Mouse (Mus musculus) urinary bladder, postnatal 25 days (tissue): Measurements from ENCODE around the gene Calml4.

ENCODE experiments used
- DNase-seq: peaks from one replicate; pipeline ENCODE4 v3.0.0; 2022; ENCODE audit warnings: low spot score

The Calml4 gene

DNA sequence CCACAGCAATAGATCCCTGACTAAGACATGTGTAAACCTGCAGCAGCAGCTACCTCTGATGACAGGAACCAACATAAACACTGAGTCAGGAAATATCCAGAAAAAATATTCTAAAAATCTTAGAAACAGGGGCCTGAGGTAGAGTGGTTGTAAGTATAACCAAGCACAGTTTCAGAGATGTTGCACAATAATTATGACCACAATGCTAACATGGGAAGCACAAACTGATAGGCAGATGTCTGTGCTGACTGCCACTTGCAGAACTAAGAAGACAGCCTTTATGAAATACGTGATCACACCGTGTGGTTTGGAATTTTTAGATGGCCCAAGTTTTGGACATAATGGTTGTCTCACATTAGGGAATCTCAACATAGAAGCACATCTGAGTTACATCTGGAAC lies 46.0 kb downstream of the Calml4 start:
- DNase-seq: no peak

DNA sequence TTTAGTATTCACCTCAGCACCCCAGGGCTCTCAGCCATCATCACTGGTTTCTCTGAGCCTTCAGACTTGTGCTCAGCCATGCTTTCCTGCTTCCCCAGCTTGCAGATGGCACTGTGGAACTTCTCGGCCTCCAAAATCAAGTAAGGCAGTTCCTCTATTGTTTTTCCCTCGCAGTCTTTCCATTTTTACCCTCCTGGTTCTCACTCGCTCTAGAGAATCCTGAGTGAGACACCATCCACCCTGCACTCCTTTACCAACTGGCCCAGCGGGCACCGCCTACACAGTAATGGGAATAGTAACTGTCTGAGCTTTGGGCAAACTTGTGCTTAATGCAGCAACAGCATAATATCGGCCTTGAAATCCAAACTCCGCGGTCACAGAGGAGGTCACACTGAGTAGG lies 47.2 kb downstream of the Calml4 start:
- no peak for DNase-seq

DNA sequence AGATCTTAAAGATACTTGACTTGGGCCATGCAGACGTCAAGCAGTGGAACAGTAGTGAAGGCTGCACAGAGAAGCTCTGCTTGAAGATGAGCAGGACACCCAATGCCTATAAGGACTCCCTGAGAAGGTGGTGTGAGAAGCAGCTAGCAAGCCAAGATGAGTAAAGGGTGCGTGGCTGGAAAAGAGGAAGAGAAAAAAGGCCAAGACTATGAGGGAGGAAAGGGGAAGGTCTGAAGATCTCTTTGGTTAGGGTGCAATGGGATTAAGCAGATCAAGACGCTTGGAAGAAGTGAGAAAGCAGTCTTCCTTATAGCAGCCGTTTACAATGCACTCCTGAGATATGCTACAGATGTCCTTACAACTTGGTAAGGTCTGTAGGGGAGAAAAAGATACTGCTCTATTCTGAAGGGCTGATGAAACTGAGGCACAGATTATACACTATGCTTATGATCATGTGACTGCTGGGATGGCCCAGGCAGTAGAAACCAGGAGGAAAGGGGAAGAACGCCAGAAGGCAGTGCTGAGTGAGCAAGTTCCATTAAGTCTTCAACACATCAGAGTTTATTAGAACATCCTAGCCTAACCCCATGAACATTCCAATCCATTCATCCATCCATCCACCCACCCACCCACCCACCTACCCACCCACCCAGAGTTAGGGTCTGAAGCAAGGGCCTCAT lies 55.6 kb downstream of the Calml4 start:
- DNase-seq: no peak

DNA sequence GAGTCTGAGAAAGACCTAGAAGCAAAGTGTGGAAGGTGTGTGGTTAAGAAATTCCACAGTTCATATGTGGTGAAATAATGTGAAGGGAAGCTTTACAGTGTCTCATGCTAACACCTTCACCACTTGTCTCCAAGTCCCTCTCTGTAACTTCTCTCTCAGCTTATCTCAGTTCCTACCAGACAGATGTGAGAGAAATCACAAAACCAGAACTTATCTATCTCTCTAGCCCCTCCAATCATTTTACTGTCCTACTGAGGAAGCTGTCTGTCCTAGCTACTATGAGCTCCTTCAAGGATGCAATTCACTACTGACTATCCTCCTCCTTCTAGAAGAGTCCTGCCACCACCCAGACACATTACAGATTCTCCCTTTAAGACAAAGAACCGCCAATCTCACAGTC lies 59.2 kb downstream of the Calml4 start:
- no peak for DNase-seq

DNA sequence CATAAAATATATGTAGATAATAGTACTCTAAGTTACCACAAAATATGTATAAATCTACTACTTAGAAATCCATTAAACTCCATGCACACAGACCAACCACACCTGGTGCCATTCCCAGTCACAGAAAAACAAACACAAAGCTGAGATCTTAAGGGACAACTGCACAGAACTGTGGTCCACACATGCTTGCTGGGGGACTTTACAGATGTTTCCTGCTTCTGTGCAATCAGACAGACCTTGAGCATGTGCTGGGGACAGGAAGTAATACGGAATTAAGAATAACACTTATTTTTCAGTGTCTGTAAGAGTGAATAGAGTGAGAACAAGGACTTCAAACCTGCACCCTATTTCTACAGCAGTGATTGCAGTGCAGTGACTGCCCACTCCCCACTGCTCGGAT lies 63.0 kb downstream of the Calml4 start:
- DNase-seq: no peak

DNA sequence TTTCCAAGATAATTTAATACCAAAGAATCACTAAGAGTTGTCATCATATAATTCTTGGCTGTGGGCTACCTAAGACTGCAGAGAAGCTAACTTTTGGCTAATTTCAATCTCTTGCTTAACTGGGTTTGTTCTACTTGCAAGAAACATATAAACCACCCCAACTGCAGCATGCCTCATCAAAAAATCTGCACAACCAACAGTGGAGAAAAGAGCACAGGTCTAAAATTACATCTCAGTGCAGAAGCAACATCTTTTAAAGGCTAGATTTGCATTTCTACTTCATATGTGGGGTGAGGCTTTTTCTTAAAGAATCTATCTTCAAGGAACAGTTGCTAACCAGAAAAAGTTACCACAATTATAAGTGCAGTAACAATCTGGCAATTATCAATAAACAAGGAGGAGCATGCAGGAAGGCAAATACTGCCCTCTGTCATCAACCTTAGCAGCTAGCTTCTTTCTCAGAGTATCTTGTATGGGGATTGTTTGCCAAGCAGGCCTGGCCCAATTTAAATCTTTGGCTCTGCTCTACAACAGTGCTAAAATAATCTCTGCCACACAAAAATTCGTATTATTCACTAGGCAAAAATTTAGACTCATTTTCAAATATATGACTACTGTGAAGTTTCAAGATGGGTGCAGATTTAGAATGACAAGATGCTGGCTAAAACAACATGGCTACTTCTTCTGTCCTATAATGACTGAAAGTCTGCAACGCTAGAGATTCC lies 67.2 kb downstream of the Calml4 start:
- no peak for DNase-seq
